Mouse (Mus musculus) layer of hippocampus, adult 9-10 months (tissue): ENCODE data around the gene Emilin1.

ENCODE experiments used
- DNase-seq: peaks from one replicate; pipeline ENCODE4 v3.0.0; 2022; ENCODE audit warnings: low spot score

Emilin1 gene

GRCm38 (mm10) chr5:30960814-30961213 lies 47.6 kb downstream of the Emilin1 start:
- DNase-seq = no peak

DNA sequence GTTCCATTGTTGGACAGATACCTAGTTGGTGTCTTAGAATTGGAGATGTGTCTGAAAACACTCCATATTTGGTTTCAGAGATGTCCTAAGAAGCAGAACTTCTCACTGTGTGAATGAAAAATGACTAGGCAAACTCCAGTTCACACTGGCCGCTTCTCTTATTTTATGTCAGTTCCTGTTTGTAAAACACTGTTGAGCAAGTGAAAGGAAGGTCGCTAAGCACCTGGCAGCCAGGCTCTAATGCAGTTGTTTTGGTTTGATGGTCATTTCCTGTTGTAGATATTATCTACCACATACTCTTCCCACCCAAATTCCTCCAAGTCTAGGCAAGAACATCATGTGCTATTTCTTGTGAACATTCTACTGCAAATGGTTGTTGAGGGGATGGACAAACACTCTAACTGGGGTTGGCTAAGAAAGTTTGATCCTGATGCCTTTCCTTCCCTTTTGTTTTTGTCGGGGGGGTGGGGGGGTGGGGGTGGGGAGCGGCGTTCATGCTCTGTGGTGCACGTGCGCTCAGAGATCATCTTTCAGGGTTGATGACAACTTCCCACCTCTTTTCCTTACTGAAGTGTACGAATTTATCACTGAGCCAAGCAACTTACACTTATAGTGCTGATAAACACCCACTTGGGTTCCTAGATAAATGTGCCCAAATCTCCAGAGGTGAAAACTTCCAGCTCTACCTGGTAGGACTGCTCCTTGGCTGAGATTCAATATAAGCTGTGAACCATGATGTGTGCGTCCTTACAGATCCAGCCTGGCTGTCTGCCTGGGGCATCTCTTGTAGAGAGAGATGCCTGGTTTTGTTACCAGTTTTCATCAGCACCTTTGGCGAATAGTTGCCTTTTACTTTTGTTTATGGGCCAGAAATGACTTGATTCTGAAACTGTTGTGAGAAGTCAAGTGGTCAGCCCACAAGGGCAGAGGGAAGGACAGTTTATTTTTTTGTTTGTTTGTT lies 48.6 kb downstream of the Emilin1 start:
- DNase-seq = no peak

DNA sequence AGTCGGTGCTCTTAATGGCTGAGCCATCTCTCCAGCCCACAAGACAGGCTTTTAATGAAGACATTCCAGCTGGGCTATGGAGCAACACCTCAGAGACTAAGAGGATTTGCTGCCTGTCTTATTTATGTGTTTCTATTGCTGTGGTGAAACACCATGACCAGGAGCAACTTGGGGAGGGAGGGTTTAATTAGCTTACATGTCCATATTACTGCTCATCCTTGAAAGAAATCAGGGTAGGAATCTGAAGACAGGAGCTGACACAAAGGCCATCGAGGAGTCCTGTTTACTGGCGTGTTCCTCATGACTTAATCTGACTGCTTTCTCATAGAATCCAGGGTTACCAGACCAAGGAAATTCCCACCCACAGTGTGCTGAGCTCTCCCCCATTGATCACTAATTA lies 50.7 kb downstream of the Emilin1 start:
- no peak for DNase-seq

- no peak for DNase-seq
Observed at GRCm38 (mm10) chr5:30966189-30966588, 53.0 kb downstream of the Emilin1 start.

GRCm38 (mm10) chr5:30968416-30968815 lies 55.2 kb downstream of the Emilin1 start, which contains the start of gene Tcf23:
Gene Tcf23 (plus strand): TSS chr5:30968662.
- DNase-seq = no peak

DNA sequence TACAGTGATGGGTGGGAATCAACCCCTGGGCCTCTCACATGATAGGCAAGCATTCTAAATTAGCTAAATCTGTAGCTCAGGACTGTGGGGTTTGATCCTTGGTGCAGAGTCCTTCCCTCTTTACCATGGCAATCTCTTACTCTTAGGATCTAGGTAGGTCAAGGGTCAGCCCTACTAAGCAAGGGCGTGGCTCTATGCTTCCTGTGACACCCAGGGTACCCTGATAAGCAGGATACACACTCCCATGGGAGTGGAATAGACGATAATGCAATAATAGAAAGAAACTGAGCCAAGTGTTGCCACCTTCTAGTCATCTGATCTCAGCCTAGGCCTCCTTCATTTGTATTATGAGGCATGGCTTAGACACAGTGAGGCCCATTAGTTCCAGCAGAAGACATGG lies 56.2 kb downstream of the Emilin1 start:
- no peak for DNase-seq
